Comparison of ENCODE assay signal across 9 mouse cellular contexts in the genomic region with DNA sequence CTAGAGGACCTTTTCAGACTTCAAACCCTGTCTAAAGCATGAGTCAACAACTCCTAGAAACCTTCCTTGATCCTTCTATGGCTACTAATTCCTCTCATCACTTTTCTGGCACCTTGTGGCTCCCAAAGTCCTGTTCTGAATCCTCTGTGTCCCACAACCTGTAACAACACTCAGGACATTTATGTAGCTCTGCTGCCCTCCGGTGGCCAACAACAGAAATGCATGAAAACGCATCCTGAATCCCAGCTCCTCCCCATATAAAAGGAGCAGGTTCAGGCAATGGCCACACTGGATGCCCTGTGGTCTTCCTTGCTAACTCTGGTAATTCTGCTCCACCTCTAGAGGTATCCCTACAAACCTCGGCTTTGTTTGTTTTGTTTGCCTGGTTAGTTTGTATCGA. TPM values are rescaled to one million over a fixed set of nuclear protein-coding genes. Genes with fewer than 3 reads are reported as not detected.
A peak's percentile ranks its signal among the peaks of the same experiment; 100 is the strongest.
DNase-seq lines count a peak whose midpoint lies in the region; ATAC-seq and TF ChIP-seq lines count a peak whose summit lies in the region.
"Had no signal": no experiment of that assay in that cellular context is flagged by ENCODE, and none has a peak within 500 bp of the region (broad histone marks: within the 10 kb centered on the region; RNA-seq: fewer than 3 reads in every experiment).

No protein-coding gene starts in this region.

- ATAC-seq in neural tube, embryonic 14.5 days (ENCODE audit: low read depth): peak; percentile 44; the same call in 1 of the 2 replicates

- H3K4me3 ChIP-seq in gastrocnemius, adult 2 months: no peak overlapping the region
- H3K4me3 ChIP-seq in kidney, adult 2 months (ENCODE audit: insufficient read depth, low read depth, low read length): no peak overlapping the region
- H3K4me3 ChIP-seq in neural tube, embryonic 14.5 days (ENCODE audit: low read depth, low read length): no peak overlapping the region
- H3K4me3 ChIP-seq: heart, embryonic 15.5 days had no signal

- no peak overlapping the region for H3K4me2 ChIP-seq in neural tube, embryonic 14.5 days (ENCODE audit: low read depth, low read length)
- H3K4me2 ChIP-seq: heart, embryonic 15.5 days had no signal

- no peaks in the 10 kb centered on the region for H3K27me3 ChIP-seq in kidney, adult 2 months (replicated peaks; ENCODE audit: control insufficient read depth, insufficient read depth, low read length)
- H3K27me3 ChIP-seq in neural tube, embryonic 14.5 days (ENCODE audit: control insufficient read depth, insufficient read depth, low read length): no peaks in the 10 kb centered on the region
- H3K27me3 ChIP-seq: heart, embryonic 15.5 days had no signal

- no peaks in the 10 kb centered on the region for H3K4me1 ChIP-seq in kidney, adult 2 months (ENCODE audit: control insufficient read depth, insufficient read depth, low read length)
- H3K4me1 ChIP-seq in neural tube, embryonic 14.5 days (ENCODE audit: control insufficient read depth, insufficient read depth, low read length): no peaks in the 10 kb centered on the region
- H3K4me1 ChIP-seq: heart, embryonic 15.5 days had no signal

- no peak for TF ChIP-seq POLR2A in kidney, adult 2 months (IDR thresholded peaks at IDR 0.05; ENCODE audit: low read depth, low read length)

- no peak overlapping the region for H3K9ac ChIP-seq in neural tube, embryonic 14.5 days (replicated peaks; ENCODE audit: low read depth, low read length)
- H3K9ac ChIP-seq: heart, embryonic 15.5 days had no signal

- DNase-seq in B cell, adult 2 months: peak; percentile 72 to 73
- peak; percentile 52 for DNase-seq in WW6 (ENCODE audit: low read depth, low spot score)
- peak; percentile 82 to 84 for DNase-seq in cerebellum, postnatal 14 days
- peak; percentile 63 for DNase-seq in gastrocnemius, adult 2 months
- peak; percentile 76 for DNase-seq in kidney, adult 2 months
- DNase-seq in left cerebral cortex, postnatal 4 days: peak; percentile 69
- DNase-seq in thymus, postnatal 14 days: peak; percentile 36

- no peaks in the 10 kb centered on the region for H3K9me3 ChIP-seq in neural tube, embryonic 14.5 days (ENCODE audit: control insufficient read depth, low read length)
- H3K9me3 ChIP-seq: heart, embryonic 15.5 days had no signal

- intact Hi-C loops in gastrocnemius, adult 2 months (cut with DNase I): loop anchor here (2.0 to 5.0 kb wide), 3 partner anchors 50 to 367 kb away; a partner anchor contains a TSS
- intact Hi-C loops in left cerebral cortex, postnatal 4 days (cut with DNase I): loop anchor here (2.0 to 5.0 kb wide), 2 partner anchors 50 to 367 kb away; a partner anchor contains a TSS

- WGBS in kidney, adult 2 months: 13% methylated on average over 4 of the region's 4 CpGs
- WGBS in neural tube, embryonic 14.5 days: 9% methylated on average over 4 of the region's 4 CpGs

- H3K36me3 ChIP-seq in kidney, adult 2 months (ENCODE audit: control insufficient read depth, insufficient read depth, low read length): no peaks in the 10 kb centered on the region
- H3K36me3 ChIP-seq in neural tube, embryonic 14.5 days (ENCODE audit: control insufficient read depth, insufficient read depth, low read length): no peaks in the 10 kb centered on the region
- H3K36me3 ChIP-seq: heart, embryonic 15.5 days had no signal

- peak; percentile 85 for TF ChIP-seq CTCF in gastrocnemius, adult 2 months (IDR thresholded peaks at IDR 0.05)
- peak; percentile 94 for TF ChIP-seq CTCF in kidney, adult 2 months (conservative IDR thresholded peaks at IDR 0.05; ENCODE audit: insufficient read depth, insufficient read length, low read depth, low read length)

- no peak overlapping the region for H3K27ac ChIP-seq in gastrocnemius, adult 2 months
- no peak overlapping the region for H3K27ac ChIP-seq in kidney, adult 2 months (ENCODE audit: insufficient read depth, low read depth, low read length)
- H3K27ac ChIP-seq in neural tube, embryonic 14.5 days (ENCODE audit: low read depth, low read length): no peak overlapping the region
- H3K27ac ChIP-seq: heart, embryonic 15.5 days had no signal

RNA-seq across cellular contexts. Expression of a gene that starts 24.6 kb away (rescaled TPM):
- total RNA-seq in gastrocnemius, adult 2 months (2021): not detected
- not detected in 2 replicates for polyA plus RNA-seq in kidney, adult 2 months (2012; rRNA removed)
- total RNA-seq in left cerebral cortex, postnatal 4 days (2021): 1 to 10 TPM; 2.5 to 4.3 TPM
- 0.78 and 1.1 TPM in 2 replicates for polyA plus RNA-seq in neural tube, embryonic 14.5 days (2014; fragmentation: Nextera tagmentation; extraction: Ambion mirVana)

RNA-seq across cellular contexts. Expression of a gene that starts 54.3 kb away (rescaled TPM):
- 10 to 100 TPM; 13.6 to 14.9 TPM for total RNA-seq in gastrocnemius, adult 2 months (2021)
- 10.4 and 10.5 TPM in 2 replicates for polyA plus RNA-seq in kidney, adult 2 months (2012; rRNA removed)
- 10 to 100 TPM; 32.0 to 40.9 TPM for total RNA-seq in left cerebral cortex, postnatal 4 days (2021)
- polyA plus RNA-seq in neural tube, embryonic 14.5 days (2014; fragmentation: Nextera tagmentation; extraction: Ambion mirVana): 21.7 and 27.1 TPM in 2 replicates
